Mouse (Mus musculus) embryonic facial prominence, embryonic 12.5 days (tissue): ENCODE data around the gene Zfp868. TPM values are rescaled to one million over a fixed set of nuclear protein-coding genes. Genes with fewer than 3 reads are reported as not detected.

Experiments
- polyA plus RNA-seq: library from polyadenylated mRNA; unstranded; fragments of >200 nt; fragmentation: Nextera tagmentation; extraction: Ambion mirVana; gene quantifications from 2 replicates; pipeline ENCODE4 v1.2.1, GENCODE M21; 2016

Zfp868 gene
- polyA plus RNA-seq, 1 experiment from 2014 or later, result 29.5 TPM

Other genes with a start within 250 kb of the Zfp868 start
- not detected in 2 replicates for gene Gm9495, start 172.0 kb downstream of the Zfp868 start, polyA plus RNA-seq
- not detected in 2 replicates for gene Gm7697, start 102.6 kb downstream of the Zfp868 start, polyA plus RNA-seq
- gene Zfp964, start 28.9 kb upstream of the Zfp868 start, polyA plus RNA-seq, result 2.5 and 2.9 TPM in 2 replicates
- gene Zfp869, start 85.2 kb upstream of the Zfp868 start, polyA plus RNA-seq, result 31.8 and 33.4 TPM in 2 replicates
- gene Zfp963, start 124.4 kb upstream of the Zfp868 start, polyA plus RNA-seq, result 5.8 and 6.8 TPM in 2 replicates
- not detected in 2 replicates for gene Gm20422, start 149.3 kb upstream of the Zfp868 start, polyA plus RNA-seq
- 52.6 and 55.3 TPM in 2 replicates for gene Atp13a1, start 165.6 kb upstream of the Zfp868 start, polyA plus RNA-seq
- 38.9 and 42.6 TPM in 2 replicates for gene Zfp866, start 165.6 kb upstream of the Zfp868 start, polyA plus RNA-seq
- 9.5 and 10.4 TPM in 2 replicates for gene Gmip, start 183.1 kb upstream of the Zfp868 start, polyA plus RNA-seq
- 0.88 and 0.92 TPM in 2 replicates for gene Lpar2, start 196.9 kb upstream of the Zfp868 start, polyA plus RNA-seq
- 13.4 and 16.0 TPM in 2 replicates for gene Pbx4, start 206.9 kb upstream of the Zfp868 start, polyA plus RNA-seq